Mouse (Mus musculus) cerebellum, adult 8-10 months (tissue): ENCODE data around the gene Wwc2.

Source experiments
- DNase-seq: peaks from one replicate; pipeline ENCODE4 v3.0.0; 2022

The Wwc2 gene

GRCm38 (mm10) chr8:47781881-47782280, 208.8 kb downstream of the Wwc2 start:
- DNase-seq: no peak

- DNase-seq: no peak
Observed at GRCm38 (mm10) chr8:47779589-47779988, 211.1 kb downstream of the Wwc2 start.

- DNase-seq: no peak
Observed at GRCm38 (mm10) chr8:47777415-47777814, 213.3 kb downstream of the Wwc2 start.
